Mouse (Mus musculus): ENCODE measurements around the gene Cacna2d1. TPM values are rescaled to one million over a fixed set of nuclear protein-coding genes. Genes with fewer than 3 reads are reported as not detected.

Gene Cacna2d1
- polyA plus RNA-seq, 1 experiment from 2014 or later = 19.5 TPM

GRCm38 (mm10) chr5:16357709-16358108 lies 423.2 kb downstream of the Cacna2d1 start:
- Histone ChIP-seq H3K9ac (replicated peaks) (no peak overlapping the region), H3K36me3 (peaks cover 17% of the 10 kb centered on the region; the same call in 1 of the 2 replicates), H3K27me3 (no peaks in the 10 kb centered on the region), H3K9me3 (no peaks in the 10 kb centered on the region), H3K4me2 (no peak overlapping the region), H3K4me1 (replicated peaks) (no peaks in the 10 kb centered on the region), H3K4me3 (replicated peaks) (no peak overlapping the region), H3K27ac (no peak overlapping the region)
- ATAC-seq (ENCODE audit: insufficient number of reproducible peaks, insufficient read depth, low FRiP score, low TSS enrichment, low read depth) = no peak
- 91% methylated on average over 4 of the region's 4 CpGs for WGBS

GRCm38 (mm10) chr5:16362076-16362475 lies 427.6 kb downstream of the Cacna2d1 start:
- Histone ChIP-seq H3K27ac (no peak overlapping the region), H3K4me1 (replicated peaks) (no peaks in the 10 kb centered on the region), H3K9me3 (no peaks in the 10 kb centered on the region), H3K9ac (replicated peaks) (no peak overlapping the region), H3K36me3 (peaks cover 9% of the 10 kb centered on the region; the same call in 1 of the 2 replicates), H3K4me2 (no peak overlapping the region), H3K4me3 (replicated peaks) (no peak overlapping the region), H3K27me3 (no peaks in the 10 kb centered on the region)
- no peak for ATAC-seq (ENCODE audit: insufficient number of reproducible peaks, insufficient read depth, low FRiP score, low TSS enrichment, low read depth)
- 83% methylated on average over 2 of the region's 2 CpGs for WGBS

- Histone ChIP-seq H3K9ac (replicated peaks) (no peak overlapping the region), H3K4me2 (no peak overlapping the region), H3K27me3 (no peaks in the 10 kb centered on the region), H3K4me3 (replicated peaks) (no peak overlapping the region), H3K9me3 (no peaks in the 10 kb centered on the region), H3K4me1 (replicated peaks) (no peaks in the 10 kb centered on the region), H3K27ac (no peak overlapping the region), H3K36me3 (peaks cover 9% of the 10 kb centered on the region; the same call in 1 of the 2 replicates)
- 87% methylated on average over 2 of the region's 2 CpGs for WGBS
- no peak for ATAC-seq (ENCODE audit: insufficient number of reproducible peaks, insufficient read depth, low FRiP score, low TSS enrichment, low read depth)
These were observed 428.7 kb downstream of the Cacna2d1 start for GRCm38 (mm10) chr5:16363171-16363570.

GRCm38 (mm10) chr5:16370706-16371105 lies 436.2 kb downstream of the Cacna2d1 start:
- H3K4me1 ChIP-seq (replicated peaks) = no peaks in the 10 kb centered on the region
- no peak for ATAC-seq (ENCODE audit: insufficient number of reproducible peaks, insufficient read depth, low FRiP score, low TSS enrichment, low read depth)

GRCm38 (mm10) chr5:16373966-16374365 lies 439.5 kb downstream of the Cacna2d1 start:
- Histone ChIP-seq H3K9me3 (no peaks in the 10 kb centered on the region), H3K4me3 (replicated peaks) (no peak overlapping the region), H3K4me1 (replicated peaks) (no peaks in the 10 kb centered on the region), H3K4me2 (no peak overlapping the region), H3K27ac (no peak overlapping the region), H3K9ac (replicated peaks) (no peak overlapping the region), H3K27me3 (no peaks in the 10 kb centered on the region), H3K36me3 (no peaks in the 10 kb centered on the region)
- 91% methylated on average over 4 of the region's 4 CpGs for WGBS
- no peak for ATAC-seq (ENCODE audit: insufficient number of reproducible peaks, insufficient read depth, low FRiP score, low TSS enrichment, low read depth)

More at GRCm38 (mm10) chr5:16370706-16371105, 436.2 kb downstream of the Cacna2d1 start:
- H3K27ac ChIP-seq = no peak overlapping the region
- H3K36me3 ChIP-seq = no peaks in the 10 kb centered on the region
- no peak overlapping the region for H3K4me2 ChIP-seq
- WGBS = 91% methylated on average over 8 of the region's 8 CpGs
- H3K4me3 ChIP-seq (replicated peaks) = no peak overlapping the region
- no peaks in the 10 kb centered on the region for H3K27me3 ChIP-seq
- H3K9me3 ChIP-seq = no peaks in the 10 kb centered on the region
- H3K9ac ChIP-seq (replicated peaks) = no peak overlapping the region

GRCm38 (mm10) chr5:16376329-16376908 lies 441.9 kb downstream of the Cacna2d1 start:
- no peak for ATAC-seq (ENCODE audit: insufficient number of reproducible peaks, insufficient read depth, low FRiP score, low TSS enrichment, low read depth)
- H3K9ac ChIP-seq (replicated peaks) = no peak overlapping the region
- no peak overlapping the region for H3K4me3 ChIP-seq (replicated peaks)
- 95% methylated on average over 3 of the region's 3 CpGs for WGBS
- H3K4me2 ChIP-seq = no peak overlapping the region
- H3K27ac ChIP-seq = no peak overlapping the region
- H3K36me3 ChIP-seq = no peaks in the 10 kb centered on the region
- H3K27me3 ChIP-seq = no peaks in the 10 kb centered on the region
- H3K9me3 ChIP-seq = no peaks in the 10 kb centered on the region
- no peaks in the 10 kb centered on the region for H3K4me1 ChIP-seq (replicated peaks)

- ATAC-seq (ENCODE audit: insufficient number of reproducible peaks, insufficient read depth, low FRiP score, low TSS enrichment, low read depth) = no peak
These were observed 475.5 kb downstream of the Cacna2d1 start for GRCm38 (mm10) chr5:16410011-16410410.

GRCm38 (mm10) chr5:16414693-16415092 lies 480.2 kb downstream of the Cacna2d1 start:
- Histone ChIP-seq H3K27ac (no peak overlapping the region), H3K4me1 (replicated peaks) (no peaks in the 10 kb centered on the region), H3K9me3 (no peaks in the 10 kb centered on the region), H3K27me3 (no peaks in the 10 kb centered on the region), H3K4me3 (replicated peaks) (no peak overlapping the region), H3K9ac (replicated peaks) (no peak overlapping the region), H3K4me2 (no peak overlapping the region), H3K36me3 (no peaks in the 10 kb centered on the region)
- no peak for ATAC-seq (ENCODE audit: insufficient number of reproducible peaks, insufficient read depth, low FRiP score, low TSS enrichment, low read depth)

More at GRCm38 (mm10) chr5:16410011-16410410, 475.5 kb downstream of the Cacna2d1 start:
- Histone ChIP-seq H3K9me3 (no peaks in the 10 kb centered on the region), H3K36me3 (no peaks in the 10 kb centered on the region), H3K27me3 (no peaks in the 10 kb centered on the region), H3K9ac (replicated peaks) (no peak overlapping the region), H3K27ac (no peak overlapping the region), H3K4me3 (replicated peaks) (no peak overlapping the region), H3K4me2 (no peak overlapping the region), H3K4me1 (replicated peaks) (no peaks in the 10 kb centered on the region)
- 44% methylated on average over 8 of the region's 8 CpGs for WGBS

GRCm38 (mm10) chr5:16417996-16418395 lies 483.5 kb downstream of the Cacna2d1 start:
- Histone ChIP-seq H3K27ac (no peak overlapping the region), H3K4me3 (replicated peaks) (no peak overlapping the region), H3K27me3 (no peaks in the 10 kb centered on the region), H3K9ac (replicated peaks) (no peak overlapping the region), H3K36me3 (no peaks in the 10 kb centered on the region), H3K9me3 (no peaks in the 10 kb centered on the region), H3K4me2 (no peak overlapping the region), H3K4me1 (replicated peaks) (no peaks in the 10 kb centered on the region)
- no peak for ATAC-seq (ENCODE audit: insufficient number of reproducible peaks, insufficient read depth, low FRiP score, low TSS enrichment, low read depth)
- 88% methylated on average over 1 of the region's 1 CpGs for WGBS

- no peaks in the 10 kb centered on the region for H3K36me3 ChIP-seq
- 85% methylated on average over 3 of the region's 3 CpGs for WGBS
- no peak overlapping the region for H3K27ac ChIP-seq
- no peak overlapping the region for H3K4me2 ChIP-seq
- H3K4me1 ChIP-seq (replicated peaks) = no peaks in the 10 kb centered on the region
- no peak overlapping the region for H3K4me3 ChIP-seq (replicated peaks)
- H3K27me3 ChIP-seq = no peaks in the 10 kb centered on the region
- no peaks in the 10 kb centered on the region for H3K9me3 ChIP-seq
- no peak for ATAC-seq (ENCODE audit: insufficient number of reproducible peaks, insufficient read depth, low FRiP score, low TSS enrichment, low read depth)
- H3K9ac ChIP-seq (replicated peaks) = no peak overlapping the region
These were observed 484.0 kb downstream of the Cacna2d1 start for GRCm38 (mm10) chr5:16418504-16418903.
